Mouse (Mus musculus): Measurements from ENCODE around the gene Mroh2b.

- no peak for TF ChIP-seq CTCF (IDR thresholded peaks at IDR 0.05; ENCODE audit: insufficient read depth, low read length)
- TF ChIP-seq POLR2A (IDR thresholded peaks at IDR 0.05; ENCODE audit: borderline replicate concordance, extremely low read depth, low read depth, low read length): no peak
Measured at GRCm38 (mm10) chr15:4973355-4973754, 74.8 kb downstream of the Mroh2b start.

Data from lung, adult 2 months (tissue).